ENCODE assay signal across 8 mouse cellular contexts in genomic region chr6:127079867-127080731, GRCm38 (mm10). TPM values are rescaled to one million over a fixed set of nuclear protein-coding genes. Genes with fewer than 3 reads are reported as not detected.
DNase-seq lines count a peak whose midpoint lies in the region; ATAC-seq and TF ChIP-seq lines count a peak whose summit lies in the region.

No protein-coding gene starts in this region.

- H3K4me3 ChIP-seq in embryonic facial prominence, embryonic 11.5 days (ENCODE audit: low read depth, low read length): peak overlapping the region; percentile 68
- peak overlapping the region; percentile 62 for H3K4me3 ChIP-seq in heart, embryonic 16.5 days (ENCODE audit: low read length)
- H3K4me3 ChIP-seq in liver, embryonic 14.5 days (ENCODE audit: insufficient read depth in 1 of 2, low read depth in 2 of 2, low read length in 2 of 2): peak overlapping the region; percentile 1 to 15

- ATAC-seq in CD4-positive, CD25-positive, alpha-beta regulatory T cell, adult 4 months: peak; percentile 87
- ATAC-seq in embryonic facial prominence, embryonic 11.5 days (replicated peaks; ENCODE audit: insufficient number of reproducible peaks, low FRiP score, low TSS enrichment, low read depth): peak; percentile 92
- peak; percentile 60 for ATAC-seq in heart, embryonic 16.5 days (replicated peaks; ENCODE audit: extremely low read depth, insufficient read depth, low FRiP score)
- no peak for ATAC-seq in liver, embryonic 14.5 days (ENCODE audit: insufficient read depth)

- no peaks in the 10 kb centered on the region for H3K9me3 ChIP-seq in embryonic facial prominence, embryonic 11.5 days (replicated peaks; ENCODE audit: control insufficient read depth, low read length)
- 0 out of 2 replicates have a peak, but pooled peaks cover 2% of the 10 kb centered on the region for H3K9me3 ChIP-seq in heart, embryonic 16.5 days (replicated peaks; ENCODE audit: control insufficient read depth, low read length)
- no peaks in the 10 kb centered on the region for H3K9me3 ChIP-seq in liver, embryonic 14.5 days (ENCODE audit: control insufficient read depth, low read length)

- peak; percentile 26; the same call in 1 of the 2 replicates for TF ChIP-seq CTCF in liver, embryonic 14.5 days (IDR thresholded peaks at IDR 0.05; ENCODE audit: low read depth)

- peak; percentile 72 for DNase-seq in adrenal gland, postnatal 10 days
- peak; percentile 89 for DNase-seq in embryonic facial prominence, embryonic 11.5 days (ENCODE audit: low spot score)
- DNase-seq in kidney, postnatal 36 days: peak; percentile 3 to 37
- peak in 1 of 3 experiments; percentile 2 for DNase-seq in liver, embryonic 14.5 days (ENCODE audit: low read depth in 3 of 3, low spot score in 3 of 3)
- peak; percentile 77 for DNase-seq in neural tube, embryonic 10.5 days (ENCODE audit: extremely low spot score, low spot score)
- peak; percentile 11 to 16 for DNase-seq in thymus, postnatal 36 days

- H3K27ac ChIP-seq in embryonic facial prominence, embryonic 11.5 days (replicated peaks; ENCODE audit: low read depth, low read length): 0 out of 2 replicates have a peak overlapping the region, but pooled peaks have one; percentile 13
- no peak overlapping the region for H3K27ac ChIP-seq in heart, embryonic 16.5 days (ENCODE audit: low read length)
- H3K27ac ChIP-seq in liver, embryonic 14.5 days: no peak overlapping the region

- peak overlapping the region; percentile 82 for H3K9ac ChIP-seq in embryonic facial prominence, embryonic 11.5 days (replicated peaks; ENCODE audit: low read length)
- H3K9ac ChIP-seq in heart, embryonic 16.5 days (ENCODE audit: low read length): peak overlapping the region; percentile 72
- no peak overlapping the region for H3K9ac ChIP-seq in liver, embryonic 14.5 days (replicated peaks)

- H3K36me3 ChIP-seq in embryonic facial prominence, embryonic 11.5 days (replicated peaks; ENCODE audit: control insufficient read depth, insufficient read depth, low read depth, low read length): no peaks in the 10 kb centered on the region
- H3K36me3 ChIP-seq in heart, embryonic 16.5 days (ENCODE audit: control insufficient read depth, insufficient read depth): no peaks in the 10 kb centered on the region
- no peaks in the 10 kb centered on the region for H3K36me3 ChIP-seq in liver, embryonic 14.5 days (replicated peaks; ENCODE audit: control insufficient read depth, insufficient read depth, low read depth)

- under 1% methylated on average over 59 of the region's 59 CpGs for WGBS in embryonic facial prominence, embryonic 11.5 days
- 2% methylated on average over 59 of the region's 59 CpGs for WGBS in heart, embryonic 16.5 days
- 3% methylated on average over 59 of the region's 59 CpGs for WGBS in liver, embryonic 14.5 days (ENCODE audit: insufficient replicate concordance)

- H3K4me2 ChIP-seq in embryonic facial prominence, embryonic 11.5 days (ENCODE audit: low read depth, low read length): peak overlapping the region; percentile 99
- H3K4me2 ChIP-seq in heart, embryonic 16.5 days (ENCODE audit: low read depth, low read length): peak overlapping the region; percentile 94
- peak overlapping the region; percentile 35 for H3K4me2 ChIP-seq in liver, embryonic 14.5 days (ENCODE audit: low read depth)

- H3K27me3 ChIP-seq in embryonic facial prominence, embryonic 11.5 days (ENCODE audit: control insufficient read depth, insufficient read depth, low read length): peaks cover 3% of the 10 kb centered on the region
- peaks cover 12% of the 10 kb centered on the region for H3K27me3 ChIP-seq in heart, embryonic 16.5 days (ENCODE audit: control insufficient read depth, insufficient read depth, low read length)
- H3K27me3 ChIP-seq in liver, embryonic 14.5 days (ENCODE audit: control insufficient read depth, insufficient read depth, low read length): peaks cover 16% of the 10 kb centered on the region

- H3K4me1 ChIP-seq in embryonic facial prominence, embryonic 11.5 days (ENCODE audit: control insufficient read depth, insufficient read depth, low read length): no peaks in the 10 kb centered on the region
- H3K4me1 ChIP-seq in heart, embryonic 16.5 days (ENCODE audit: control insufficient read depth, insufficient read depth, low read length): peaks cover 8% of the 10 kb centered on the region; the same call in 1 of the 2 replicates
- no peaks in the 10 kb centered on the region for H3K4me1 ChIP-seq in liver, embryonic 14.5 days (replicated peaks; ENCODE audit: control insufficient read depth in 2 of 2, insufficient read depth in 2 of 2, low read length in 1 of 2)

- TF ChIP-seq EP300 in liver, embryonic 14.5 days (IDR thresholded peaks at IDR 0.05; ENCODE audit: low read depth): no peak

RNA-seq across cellular contexts. Expression of gene Fgf23, which starts 7.4 kb away (rescaled TPM):
- not detected for polyA plus RNA-seq in CD4-positive, CD25-positive, alpha-beta regulatory T cell, adult 4 months (2017; shearing (Covaris generic))
- not detected for total RNA-seq in adrenal gland, postnatal 10 days (2021)
- not detected in 2 replicates for polyA plus RNA-seq in embryonic facial prominence, embryonic 11.5 days (2014; fragmentation: Nextera tagmentation; extraction: Ambion mirVana)
- 0.16 and 0.20 TPM in 2 replicates for polyA plus RNA-seq in heart, embryonic 16.5 days (2015; fragmentation: Nextera tagmentation; extraction: Ambion mirVana)
- not detected in 2 replicates for polyA plus RNA-seq in liver, embryonic 14.5 days (2012; rRNA removed)
- not detected in 2 replicates for polyA plus RNA-seq in liver, embryonic 14.5 days (2014; fragmentation: Nextera tagmentation; extraction: Ambion mirVana)

RNA-seq across cellular contexts. Expression of gene Tigar, which starts 29.3 kb away (rescaled TPM):
- polyA plus RNA-seq in CD4-positive, CD25-positive, alpha-beta regulatory T cell, adult 4 months (2017; shearing (Covaris generic)): 10 to 100 TPM in 1 of 2 experiments, 1 to 10 TPM in 1; 7.6 to 10.6 TPM
- 10 to 100 TPM; 12.5 to 16.2 TPM for total RNA-seq in adrenal gland, postnatal 10 days (2021)
- polyA plus RNA-seq in embryonic facial prominence, embryonic 11.5 days (2014; fragmentation: Nextera tagmentation; extraction: Ambion mirVana): 4.4 and 5.0 TPM in 2 replicates
- 7.7 and 8.2 TPM in 2 replicates for polyA plus RNA-seq in heart, embryonic 16.5 days (2015; fragmentation: Nextera tagmentation; extraction: Ambion mirVana)
- polyA plus RNA-seq in liver, embryonic 14.5 days (2012; rRNA removed): 0.53 and 0.75 TPM in 2 replicates
- polyA plus RNA-seq in liver, embryonic 14.5 days (2014; fragmentation: Nextera tagmentation; extraction: Ambion mirVana): 0.29 and 0.43 TPM in 2 replicates

Comparison
In these comparisons a context has a peak if more than half of its experiments do, and no peak if none do; other contexts are left out.
1. H3K4me2 ChIP-seq: peak in every context shown above with its lines; median percentile 99 in embryonic facial prominence, embryonic 11.5 days; 94 in heart, embryonic 16.5 days; 35 in liver, embryonic 14.5 days.
2. H3K4me3 ChIP-seq: peak in every context shown above with its lines; median percentile 68 in embryonic facial prominence, embryonic 11.5 days; 62 in heart, embryonic 16.5 days; 8 in liver, embryonic 14.5 days.